ENCODE assay signal across 26 mouse cellular contexts in the genomic region with DNA sequence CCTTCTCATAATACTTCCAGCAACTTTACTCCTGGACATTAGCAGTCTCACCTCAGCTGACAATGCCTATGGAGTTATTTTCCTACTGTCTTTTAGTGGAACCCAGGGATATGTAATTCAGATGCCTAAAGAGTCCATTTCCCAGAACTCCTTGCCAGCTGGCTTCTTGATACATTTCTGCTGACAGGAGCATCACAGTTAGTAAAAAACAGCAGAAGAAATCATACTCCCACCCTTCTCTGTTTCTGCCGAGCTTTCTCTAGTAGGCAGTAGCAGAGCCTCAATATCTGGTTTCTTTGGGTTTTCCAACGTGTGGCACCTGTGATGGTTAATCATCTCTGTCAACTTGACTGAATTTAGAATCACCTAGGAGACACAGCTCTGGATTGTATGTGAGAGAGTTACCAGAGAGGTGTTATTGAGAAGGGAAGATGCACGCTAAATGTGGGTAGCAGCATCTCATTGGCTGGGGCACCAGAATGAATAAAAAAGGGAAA.
"Had no signal": no experiment of that assay in that cellular context is flagged by ENCODE, and none has a peak within 500 bp of the region (broad histone marks: within the 10 kb centered on the region; RNA-seq: fewer than 3 reads in every experiment).

No protein-coding gene starts in this region.

- ATAC-seq: hindbrain, postnatal 0 days; intestine, embryonic 16.5 days; liver, embryonic 12.5 days had no signal

- DNase-seq: gastrocnemius, postnatal 14 days; gastrocnemius, postnatal 36 days; heart, adult 11 months; heart, adult 2 months; heart, postnatal 14 days; heart, postnatal 36 days; kidney, adult 11 months; kidney, adult 2 months; kidney, adult 9 months; kidney, postnatal 14 days; kidney, postnatal 36 days; layer of hippocampus, adult 9-11 months; layer of hippocampus, postnatal 36 days; left cerebral cortex, postnatal 4 days had no signal

- H3K27ac ChIP-seq: heart, adult 2 months; heart, embryonic 13.5 days; heart, embryonic 15.5 days; hindbrain, embryonic 13.5 days; hindbrain, embryonic 15.5 days; hindbrain, postnatal 0 days; kidney, embryonic 15.5 days; kidney, postnatal 0 days; limb, embryonic 13.5 days; limb, embryonic 15.5 days; liver, embryonic 12.5 days; liver, embryonic 14.5 days had no signal

- H3K4me3 ChIP-seq: heart, adult 2 months; heart, embryonic 13.5 days; heart, embryonic 15.5 days; hindbrain, embryonic 13.5 days; hindbrain, embryonic 15.5 days; kidney, embryonic 15.5 days; limb, embryonic 13.5 days; limb, embryonic 15.5 days; liver, embryonic 12.5 days had no signal
